Comparison of ENCODE assay signal across 20 mouse cellular contexts in genomic region chr3:52638816-52639215, GRCm38 (mm10).
DNase-seq lines count a peak whose midpoint lies in the region; ATAC-seq lines count a peak whose summit lies in the region.
"Had no signal": no experiment of that assay in that cellular context is flagged by ENCODE, and none has a peak within 500 bp of the region (broad histone marks: within the 10 kb centered on the region; RNA-seq: fewer than 3 reads in every experiment).

No protein-coding gene starts in this region.

- no peak for ATAC-seq in CD4-positive, CD25-positive, alpha-beta regulatory T cell, adult 4 months
- ATAC-seq in midbrain, embryonic 15.5 days (replicated peaks), result no peak
- ATAC-seq: forebrain, embryonic 15.5 days; intestine, embryonic 16.5 days; Patski had no signal

- H3K9me3 ChIP-seq in midbrain, embryonic 15.5 days, result no peaks in the 10 kb centered on the region
- H3K9me3 ChIP-seq: forebrain, embryonic 15.5 days; heart, embryonic 12.5 days; hindbrain, embryonic 15.5 days; kidney, embryonic 15.5 days; liver, embryonic 13.5 days; neural tube, embryonic 12.5 days had no signal

- H3K9ac ChIP-seq in midbrain, embryonic 15.5 days, result no peak overlapping the region
- H3K9ac ChIP-seq: forebrain, embryonic 15.5 days; heart, embryonic 12.5 days; hindbrain, embryonic 15.5 days; kidney, embryonic 15.5 days; liver, embryonic 13.5 days; neural tube, embryonic 12.5 days had no signal

- no peak overlapping the region for H3K27ac ChIP-seq in midbrain, embryonic 15.5 days
- H3K27ac ChIP-seq: forebrain, embryonic 15.5 days; hindbrain, embryonic 15.5 days; kidney, embryonic 15.5 days; liver, embryonic 13.5 days; neural tube, embryonic 12.5 days had no signal

- H3K4me1 ChIP-seq in midbrain, embryonic 15.5 days, result peaks cover 5% of the 10 kb centered on the region; the same call in 1 of the 2 replicates
- H3K4me1 ChIP-seq: liver, embryonic 13.5 days had no signal

- H3K36me3 ChIP-seq in midbrain, embryonic 15.5 days (replicated peaks), result no peaks in the 10 kb centered on the region
- H3K36me3 ChIP-seq: forebrain, embryonic 15.5 days; heart, embryonic 12.5 days; hindbrain, embryonic 15.5 days; kidney, embryonic 15.5 days; liver, embryonic 13.5 days; neural tube, embryonic 12.5 days had no signal

- DNase-seq in CD4-positive, CD25-positive, alpha-beta regulatory T cell, adult 2 months (ENCODE audit: low read depth, low spot score), result peak; percentile 43
- peak; percentile 38 for DNase-seq in T-cell, adult 2 months (ENCODE audit: low spot score)
- DNase-seq in spleen, adult 18-20 months, result peak; percentile 38 to 56
- peak; percentile 42 for DNase-seq in thymus, postnatal 25 days
- DNase-seq in adrenal gland, postnatal 14 days, result no peak
- DNase-seq in heart, adult 18-20 months, result no peak
- DNase-seq: cerebellum, adult 11 months; cerebellum, postnatal 36 days; heart, postnatal 36 days; liver, embryonic 13.5 days; retina, postnatal 1 day had no signal

- H3K27me3 ChIP-seq in midbrain, embryonic 15.5 days (replicated peaks), result 0 out of 2 replicates have a peak, but pooled peaks cover 3% of the 10 kb centered on the region
- H3K27me3 ChIP-seq: forebrain, embryonic 15.5 days; heart, embryonic 12.5 days; hindbrain, embryonic 15.5 days; kidney, embryonic 15.5 days; liver, embryonic 13.5 days; neural tube, embryonic 12.5 days; Patski had no signal

- no peak overlapping the region for H3K4me3 ChIP-seq in midbrain, embryonic 15.5 days
- H3K4me3 ChIP-seq: forebrain, embryonic 15.5 days; heart, embryonic 12.5 days; hindbrain, embryonic 15.5 days; kidney, embryonic 15.5 days; liver, embryonic 13.5 days; neural tube, embryonic 12.5 days had no signal

- no peak overlapping the region for H3K4me2 ChIP-seq in midbrain, embryonic 15.5 days
- H3K4me2 ChIP-seq: forebrain, embryonic 15.5 days; heart, embryonic 12.5 days; hindbrain, embryonic 15.5 days; kidney, embryonic 15.5 days; liver, embryonic 13.5 days; neural tube, embryonic 12.5 days had no signal

- 77% methylated on average over 5 of the region's 5 CpGs for WGBS in midbrain, embryonic 15.5 days

Comparison
In these comparisons a context has a peak if more than half of its experiments do, and no peak if none do; other contexts are left out.
1. DNase-seq: peak in CD4-positive, CD25-positive, alpha-beta regulatory T cell, adult 2 months (single experiment), T-cell, adult 2 months (single experiment), spleen, adult 18-20 months (2 of 2) and thymus, postnatal 25 days (single experiment); none in adrenal gland, postnatal 14 days (single experiment) and heart, adult 18-20 months (0 of 2).